Mouse (Mus musculus) CD4-positive helper T cell, adult 2 months (primary cell): ENCODE results near the gene Pgpep1.
A peak's percentile ranks its signal among the peaks of the same experiment; 100 is the strongest.

Experiments used
- DNase-seq: peaks from one replicate; pipeline ENCODE4 v3.0.0-alpha.2; 2012; ENCODE audit warnings: low read depth, missing footprints, low spot score

Gene Pgpep1

GRCm38 (mm10) chr8:70634066-70634465 lies 26.1 kb downstream of the Pgpep1 start:
- no peak for DNase-seq

DNA sequence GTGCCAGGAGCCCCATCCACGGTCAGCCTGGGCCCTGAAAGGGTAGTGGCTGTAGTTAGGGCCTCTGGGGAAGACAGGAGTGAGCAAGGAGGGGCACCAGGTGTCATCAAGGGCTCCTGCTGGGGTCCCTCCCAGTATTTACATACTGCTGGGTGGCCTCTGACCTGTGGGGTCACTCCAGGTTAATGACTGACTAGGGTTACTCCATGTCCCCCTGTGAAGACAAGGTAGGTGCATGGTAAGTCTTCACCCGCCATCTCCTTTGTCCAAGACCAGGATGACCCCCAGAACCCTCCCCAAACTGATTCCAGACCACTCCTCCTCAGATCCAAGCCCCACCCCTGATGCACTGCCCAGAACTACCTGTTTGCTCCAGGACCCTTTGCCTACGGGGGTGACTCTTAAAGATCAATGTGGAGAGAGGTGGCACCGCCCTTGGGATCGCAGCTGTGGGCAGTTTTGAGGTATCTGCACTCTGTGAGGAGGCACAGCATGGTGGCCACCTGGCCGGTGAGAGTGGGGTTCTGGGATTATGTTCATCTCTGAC lies 27.8 kb downstream of the Pgpep1 start, which contains the start of gene Gdf15:
Gdf15 (minus strand) TSS at position 111 of the 547 bp plus-strand sequence.
- no peak for DNase-seq

DNA sequence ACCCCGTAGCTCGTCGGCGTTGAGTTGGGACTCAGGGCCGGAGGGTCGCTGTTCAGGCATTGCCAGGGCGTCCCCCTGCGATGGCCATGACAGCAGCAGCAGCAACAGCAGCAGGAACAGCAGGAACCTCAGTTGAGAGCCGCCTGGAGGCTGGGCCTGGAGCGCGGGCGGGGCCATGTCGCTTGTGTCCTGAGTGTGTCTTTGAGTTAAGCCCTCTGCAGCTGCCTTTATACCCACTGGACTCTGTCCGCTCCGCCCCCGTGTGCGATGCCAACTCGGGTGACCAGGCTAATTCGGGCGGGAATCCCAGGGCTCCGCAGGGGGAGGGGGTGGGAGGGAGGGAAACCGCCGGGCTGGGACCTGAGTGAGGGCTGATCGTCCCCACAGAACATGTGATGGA lies 28.8 kb downstream of the Pgpep1 start:
- DNase-seq: no peak

DNA sequence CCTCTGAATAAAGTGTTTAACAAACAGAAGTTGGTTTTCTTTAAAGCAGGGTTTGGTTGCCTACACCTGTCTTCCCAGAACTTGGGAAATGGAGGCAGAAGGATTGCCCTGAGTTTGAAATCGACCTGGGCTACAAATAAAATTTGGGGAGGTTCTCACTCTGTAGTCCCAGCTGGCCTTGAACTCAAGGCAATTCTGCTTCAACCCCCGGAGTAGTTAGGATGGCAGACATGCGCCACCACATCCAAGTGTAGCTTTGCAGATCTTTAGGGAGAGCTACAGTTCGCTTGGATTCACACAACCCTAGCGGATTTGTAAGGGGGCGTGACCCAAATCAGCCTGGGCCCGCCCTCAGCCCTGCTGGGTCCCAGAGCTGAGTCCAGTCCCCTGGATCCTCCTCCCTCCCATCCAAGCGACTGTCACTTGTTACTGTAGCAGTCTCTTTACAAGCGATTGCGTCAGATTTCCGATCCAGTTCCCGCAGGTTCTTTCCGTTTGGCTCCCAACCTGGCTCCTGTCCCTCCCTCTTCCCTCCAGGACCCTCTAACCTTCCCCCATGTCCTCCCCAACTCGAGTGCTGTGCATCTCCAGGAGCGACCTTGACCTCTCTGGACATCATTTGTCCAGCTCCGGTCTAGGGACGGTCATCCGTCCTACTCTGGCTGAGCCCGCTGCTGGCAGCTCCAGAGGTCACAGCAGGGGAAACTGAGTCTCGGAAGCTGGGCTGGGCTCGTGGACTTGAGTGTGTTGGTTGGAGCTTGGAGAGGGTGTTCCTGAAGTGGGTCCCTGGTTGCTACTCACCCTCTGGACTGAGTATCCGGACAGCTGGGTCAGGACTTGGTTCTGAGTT lies 29.4 kb downstream of the Pgpep1 start:
- DNase-seq: peak; percentile 35

GRCm38 (mm10) chr8:70629574-70630531 lies 30.3 kb downstream of the Pgpep1 start:
- peak; percentile 94 for DNase-seq

DNA sequence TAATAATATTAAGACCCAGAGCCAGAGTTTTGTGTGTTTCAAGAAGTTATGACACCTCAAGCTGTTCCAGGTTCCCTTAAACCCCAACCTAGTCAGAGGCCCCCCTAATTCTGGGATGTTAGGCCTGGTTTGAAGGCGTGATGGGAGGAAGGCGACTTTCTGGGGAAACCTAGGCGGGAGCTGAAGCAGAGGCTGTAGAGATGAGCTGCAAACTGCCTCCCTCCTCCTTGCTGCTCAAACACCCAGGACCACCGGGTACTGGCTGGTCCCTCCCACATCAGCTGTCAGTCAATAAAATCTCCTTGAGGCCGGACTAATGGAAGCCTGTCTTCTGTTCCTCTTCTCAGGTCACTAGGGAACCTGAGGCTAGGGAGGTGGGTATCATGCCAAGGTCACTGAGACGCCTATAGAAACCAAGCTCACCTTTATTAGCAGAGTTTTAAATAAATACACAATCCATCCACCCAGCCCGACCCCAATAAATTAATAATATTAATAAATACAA lies 31.1 kb downstream of the Pgpep1 start:
- DNase-seq: no peak

DNA sequence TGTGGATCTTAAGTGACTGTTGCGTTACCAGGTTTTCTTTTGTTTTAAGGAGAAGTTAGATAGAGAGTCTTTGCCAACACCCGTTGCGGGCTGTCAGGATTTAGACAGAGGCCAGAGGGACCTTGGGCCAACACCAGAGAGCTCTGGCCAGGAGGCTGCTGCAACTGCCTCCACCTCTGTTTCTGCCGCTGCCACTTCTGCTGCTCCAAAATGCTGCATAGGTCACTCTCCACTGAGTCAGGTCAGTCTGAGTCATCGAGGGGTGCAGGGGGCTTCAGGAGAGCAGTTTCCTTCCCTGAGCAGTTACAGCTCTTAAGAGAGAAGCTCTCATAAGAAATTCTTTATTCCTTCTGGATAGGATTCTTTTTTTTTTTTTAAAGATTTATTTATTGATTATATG lies 33.1 kb downstream of the Pgpep1 start:
- DNase-seq: no peak

GRCm38 (mm10) chr8:70625104-70625503 lies 35.1 kb downstream of the Pgpep1 start:
- DNase-seq: peak; percentile 72

- DNase-seq: no peak
Measured at GRCm38 (mm10) chr8:70622220-70622619, 38.0 kb downstream of the Pgpep1 start.

DNA sequence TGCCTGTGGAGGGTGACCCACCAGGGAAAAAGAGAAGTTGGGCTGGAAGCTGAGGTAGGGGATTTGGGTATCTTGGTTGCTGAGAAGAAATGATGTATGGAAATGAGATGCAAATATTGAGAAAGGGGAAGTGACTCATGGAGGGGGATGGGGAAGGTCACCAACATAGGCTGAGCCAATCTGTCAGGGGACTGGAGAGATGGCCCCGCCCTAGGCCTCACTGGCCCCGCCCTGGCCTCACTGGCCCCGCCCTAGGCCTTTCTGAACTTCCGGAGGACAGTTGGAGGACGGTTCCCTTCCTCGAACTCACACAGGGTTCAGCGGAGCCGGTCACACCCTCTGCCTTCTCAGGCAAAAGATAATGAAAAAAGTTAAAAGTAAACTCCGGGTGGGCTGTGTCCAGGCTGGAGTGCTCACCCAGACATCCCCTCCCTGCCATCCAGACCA lies 41.3 kb downstream of the Pgpep1 start:
- DNase-seq: peak; percentile 55

DNA sequence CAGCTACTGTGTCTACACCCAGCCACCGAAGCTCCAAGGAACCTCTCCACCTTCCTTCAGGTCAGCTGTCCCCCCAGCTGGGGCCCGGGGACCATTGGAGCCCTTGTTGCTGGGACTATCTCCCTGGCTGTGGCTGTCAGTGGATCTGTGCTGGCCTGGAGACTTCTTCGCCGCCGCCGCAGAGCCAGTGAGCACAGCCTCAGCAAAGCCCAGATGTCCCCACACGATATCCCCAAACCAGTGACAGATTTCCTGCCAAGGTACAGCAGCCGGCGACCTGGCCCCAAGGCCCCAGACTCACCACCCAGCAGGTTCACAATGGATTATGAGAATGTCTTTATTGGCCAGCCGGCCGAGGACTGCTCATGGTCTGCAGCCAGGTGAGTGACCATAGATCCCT lies 42.2 kb downstream of the Pgpep1 start:
- DNase-seq: no peak

- no peak for DNase-seq
Measured at GRCm38 (mm10) chr8:70616645-70617044, 43.5 kb downstream of the Pgpep1 start.

DNA sequence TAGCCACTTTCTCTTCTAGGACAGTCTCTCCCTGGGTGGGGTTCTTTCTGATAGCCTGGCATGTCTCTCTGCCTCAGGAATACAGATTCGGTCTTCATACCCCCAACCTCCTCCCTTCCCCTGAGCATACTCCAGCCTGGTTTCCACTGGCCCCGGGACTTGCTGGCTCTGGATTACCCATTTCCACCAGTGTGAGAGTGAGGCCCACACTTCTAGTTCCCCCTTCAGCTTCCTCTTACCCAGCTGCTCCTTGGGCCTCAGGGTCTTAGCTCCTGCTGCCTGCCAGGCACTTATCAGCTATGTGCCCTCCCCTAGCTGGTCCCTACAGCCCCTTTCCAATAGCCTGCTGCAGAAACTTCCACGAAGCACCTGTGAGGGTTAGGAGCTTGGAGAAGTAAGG lies 44.3 kb downstream of the Pgpep1 start, which contains the start of gene Lrrc25:
Lrrc25 (plus strand) TSS at position 262 of the 400 bp plus-strand sequence.
- DNase-seq: no peak

DNA sequence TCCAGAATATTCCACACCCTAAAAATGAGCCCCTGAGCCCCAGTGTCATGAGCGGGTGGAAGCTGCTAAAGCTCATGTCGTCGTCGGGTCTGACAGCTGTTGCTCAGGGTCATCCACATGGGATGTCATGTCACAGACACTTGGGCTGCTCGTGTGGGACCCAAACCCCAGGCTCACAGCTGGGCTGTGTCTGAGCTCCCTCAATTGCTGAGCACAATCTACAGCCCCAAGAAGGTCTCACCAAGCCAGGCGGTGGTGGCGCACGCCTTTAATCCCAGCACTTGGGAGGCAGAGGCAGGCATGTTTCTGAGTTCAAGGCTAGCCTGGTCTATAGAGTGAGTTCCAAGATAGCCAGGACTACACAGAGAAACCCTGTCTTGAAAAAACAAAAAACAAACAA lies 44.9 kb downstream of the Pgpep1 start:
- DNase-seq: no peak

DNA sequence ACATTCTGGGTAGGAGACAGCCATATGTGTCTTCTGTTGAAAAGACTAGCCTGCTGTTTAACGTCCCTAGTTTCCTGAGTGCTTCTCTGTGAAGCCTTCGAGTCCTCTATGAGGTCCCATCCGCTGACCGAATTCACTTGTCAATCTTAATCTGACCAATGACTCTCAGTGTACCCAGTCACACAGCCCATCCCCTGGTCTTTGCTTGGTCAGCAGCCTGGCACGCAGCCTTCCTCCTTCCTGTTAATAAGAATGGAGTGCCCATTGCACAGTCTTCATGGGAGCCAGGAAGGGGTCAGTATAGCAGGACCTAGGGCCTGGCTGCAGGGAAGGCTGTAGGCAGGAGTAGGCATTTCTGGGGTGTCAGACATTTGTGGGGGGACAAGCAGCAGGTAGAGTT lies 45.7 kb downstream of the Pgpep1 start:
- no peak for DNase-seq

- no peak for DNase-seq
Measured at GRCm38 (mm10) chr8:70613763-70614162, 46.4 kb downstream of the Pgpep1 start.

DNA sequence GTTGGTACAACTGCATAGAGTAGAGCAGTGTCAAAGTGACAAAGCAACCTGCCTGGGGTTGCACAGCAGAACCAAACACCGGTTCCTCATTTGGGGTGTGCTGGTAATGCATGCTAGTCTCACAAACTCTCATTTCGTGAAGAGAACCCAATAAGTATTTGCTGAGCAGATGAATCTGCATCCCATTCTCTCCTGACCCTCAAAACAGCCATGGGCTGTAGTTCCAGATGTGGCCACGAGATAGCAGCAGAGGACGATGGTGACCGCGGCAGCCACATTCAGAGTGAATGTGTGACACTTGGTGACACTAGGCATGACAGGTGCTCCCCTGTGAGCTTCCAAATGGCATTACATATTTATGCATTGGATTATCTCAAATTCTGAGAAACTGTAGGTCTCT lies 48.3 kb downstream of the Pgpep1 start:
- DNase-seq: peak; percentile 90

DNA sequence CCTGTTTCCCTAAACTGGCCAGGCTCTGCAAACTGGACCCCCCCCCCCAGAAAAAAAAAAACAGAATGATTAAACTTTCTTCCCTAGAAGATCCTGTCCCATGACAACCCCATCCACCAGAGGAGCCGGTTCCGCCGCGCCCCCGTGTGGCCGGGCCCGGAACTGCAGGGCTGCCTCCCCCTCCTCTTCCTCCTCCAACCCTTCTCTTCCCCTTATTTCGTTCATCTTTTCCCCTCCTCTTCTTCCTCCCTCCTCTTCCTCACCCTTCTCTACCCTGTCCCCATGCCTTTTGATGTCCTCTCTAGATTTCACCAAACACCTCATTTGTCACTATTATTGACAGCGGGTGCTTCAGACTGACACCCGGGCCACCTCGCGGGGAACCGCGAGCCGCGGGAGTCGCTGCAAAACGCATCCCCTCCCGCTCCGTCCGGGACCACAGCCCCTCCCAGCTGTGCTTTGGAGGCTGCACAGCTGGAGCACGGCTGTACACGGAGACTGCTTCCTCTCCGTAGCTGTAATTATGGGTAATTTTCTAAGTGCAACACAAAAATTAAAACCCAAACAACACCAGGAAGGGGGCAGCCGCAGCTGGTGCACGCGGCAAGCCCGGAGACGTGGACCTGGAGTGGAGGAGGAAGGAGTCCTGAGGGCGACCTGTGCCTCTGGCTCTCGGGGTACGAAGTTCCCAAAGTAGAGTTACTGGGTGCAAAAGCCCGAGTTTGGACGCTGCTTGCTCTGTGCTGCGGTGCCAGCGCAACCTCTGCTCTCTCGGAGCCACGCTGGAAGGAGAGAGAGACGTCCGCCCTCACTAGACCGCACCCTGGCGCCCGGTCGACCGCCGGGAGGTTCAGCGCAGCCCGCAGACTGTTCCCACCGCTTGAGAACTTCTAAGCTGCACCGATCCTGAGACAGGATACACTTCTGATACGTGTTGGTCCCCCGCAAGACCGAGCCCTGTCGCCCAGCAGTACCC lies 49.1 kb downstream of the Pgpep1 start:
- peak; percentile 88 for DNase-seq

GRCm38 (mm10) chr8:70609849-70610795 lies 50.1 kb downstream of the Pgpep1 start:
- peak; percentile 97 for DNase-seq
